Mouse (Mus musculus) cerebellum, adult 11 months (tissue): Measurements from ENCODE around the gene Sclt1.
A peak's percentile ranks its signal among the peaks of the same experiment; 100 is the strongest.
"Not testable (repeated sequence)": the region's sequence is repeated elsewhere in the genome, so short reads cannot be mapped to it uniquely, and the experiment has no call there.

Experiments
- DNase-seq: peaks from one replicate; pipeline ENCODE4 v3.0.0; 2022

The Sclt1 gene

DNA sequence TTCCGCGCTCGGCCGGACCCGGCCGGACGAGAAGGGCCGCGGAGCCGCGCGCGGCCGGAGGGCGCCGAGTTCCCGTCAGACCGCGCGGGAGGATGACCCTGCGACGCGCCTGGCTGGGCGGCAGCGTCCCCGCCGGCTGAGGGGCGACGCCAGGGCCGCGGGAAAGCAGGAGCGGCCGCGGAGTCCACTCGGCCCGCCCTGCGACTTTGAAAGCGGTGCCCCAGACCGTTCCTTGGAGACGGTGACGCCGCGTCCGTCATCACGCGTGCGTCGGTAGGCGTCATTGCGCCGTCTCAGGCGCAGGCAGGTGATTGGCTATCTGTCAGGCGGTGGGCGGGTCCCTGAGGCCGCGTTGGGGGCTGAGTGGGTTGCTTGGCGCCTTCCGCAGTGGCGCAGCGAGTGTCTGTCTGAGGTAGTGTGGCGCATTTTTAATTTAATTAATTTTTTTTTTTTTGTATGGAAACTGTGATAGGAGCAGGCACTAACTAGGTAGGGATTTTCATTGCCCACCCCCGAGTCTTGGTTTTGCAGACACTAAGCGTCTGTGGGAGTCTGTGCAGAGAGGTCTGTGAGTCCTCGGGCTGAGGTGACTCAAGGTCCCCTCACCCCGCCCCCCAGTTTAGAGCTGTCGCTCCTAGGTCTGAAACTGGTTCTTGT lies at the start of gene Sclt1, which contains the start of gene D3Ertd751e:
Sclt1 (minus strand) TSS at position 237 of the 657 bp plus-strand sequence.
D3Ertd751e (plus strand) TSS at position 334 of the 657 bp plus-strand sequence.
- peak; percentile 97 for DNase-seq

DNA sequence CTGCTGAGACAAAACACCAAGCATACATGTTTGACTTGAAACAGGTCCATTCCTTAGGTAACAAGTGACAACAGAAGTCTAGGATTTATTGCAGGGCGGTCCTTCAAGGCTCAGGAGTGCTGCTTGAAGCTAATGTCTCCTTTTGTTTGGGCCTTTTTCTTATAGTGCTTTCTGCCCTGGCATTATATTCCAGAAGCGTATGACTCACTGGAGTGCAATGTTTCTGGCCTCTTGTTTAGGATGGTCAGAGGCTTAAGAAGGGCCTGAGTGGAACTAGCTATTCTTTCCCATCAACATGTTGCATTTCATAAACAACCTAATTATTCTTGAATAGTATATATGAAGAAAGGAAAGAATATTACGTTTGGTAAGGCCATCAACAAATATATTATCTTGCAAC lies 19.8 kb upstream of the Sclt1 start:
- no peak for DNase-seq

DNA sequence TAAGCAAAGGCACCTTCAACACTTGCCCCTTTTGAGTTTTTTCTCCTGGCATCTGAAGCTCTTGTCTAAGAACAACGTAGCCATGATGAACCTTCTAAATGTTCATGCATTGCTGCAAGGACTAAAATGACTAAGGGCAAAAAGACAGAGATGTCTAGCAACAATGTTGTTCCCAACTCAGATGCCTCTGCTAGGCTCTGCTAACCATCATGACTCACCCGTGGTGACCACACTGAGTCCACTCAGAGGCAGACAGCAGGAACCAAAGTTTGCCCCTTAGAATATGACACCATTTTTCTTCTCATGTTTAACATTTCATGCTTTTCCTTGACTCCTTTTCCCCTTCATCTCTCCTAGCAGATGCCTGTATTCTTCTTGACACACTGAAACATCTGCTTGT lies 12.2 kb upstream of the Sclt1 start:
- DNase-seq: no peak

- DNase-seq: peak; percentile 12
Measured at GRCm38 (mm10) chr3:41743436-41743835, 1.1 kb upstream of the Sclt1 start.

DNA sequence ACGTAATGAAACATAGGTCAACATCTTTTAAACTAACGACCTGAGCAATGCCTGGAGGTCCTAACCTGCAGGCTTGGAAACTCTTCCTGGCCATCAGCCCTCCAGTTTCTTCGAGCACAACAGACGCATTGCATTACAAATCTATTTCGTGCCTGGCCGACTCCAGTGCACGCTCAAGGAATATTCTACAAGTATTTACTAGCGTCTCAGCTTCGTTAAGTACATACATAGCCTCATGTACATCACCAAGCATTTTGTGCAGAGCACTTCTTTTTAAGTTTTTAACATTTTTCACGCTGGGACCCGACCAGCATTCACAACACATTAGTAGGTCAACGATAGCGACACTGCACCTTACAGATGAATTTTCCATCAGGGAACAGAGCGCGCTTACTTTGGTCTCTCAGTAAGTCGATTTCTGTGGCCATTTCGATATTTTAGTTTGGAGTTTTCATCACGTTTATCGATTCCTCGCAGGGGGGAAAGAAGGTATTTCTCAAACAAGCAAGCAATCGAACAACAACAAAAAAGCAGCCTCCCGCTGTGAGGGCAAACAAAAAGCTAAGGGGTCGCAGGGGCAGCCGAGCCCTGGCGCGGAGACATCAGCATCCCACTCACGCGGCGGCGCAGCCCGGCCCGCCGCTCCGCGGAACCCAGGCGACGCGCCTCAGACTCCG lies 575 bp downstream of the Sclt1 start:
- DNase-seq: no peak

GRCm38 (mm10) chr3:41695681-41696080 lies 46.6 kb downstream of the Sclt1 start:
- no peak for DNase-seq

- no peak for DNase-seq
Measured at GRCm38 (mm10) chr3:41692440-41693142, 49.7 kb downstream of the Sclt1 start.

DNA sequence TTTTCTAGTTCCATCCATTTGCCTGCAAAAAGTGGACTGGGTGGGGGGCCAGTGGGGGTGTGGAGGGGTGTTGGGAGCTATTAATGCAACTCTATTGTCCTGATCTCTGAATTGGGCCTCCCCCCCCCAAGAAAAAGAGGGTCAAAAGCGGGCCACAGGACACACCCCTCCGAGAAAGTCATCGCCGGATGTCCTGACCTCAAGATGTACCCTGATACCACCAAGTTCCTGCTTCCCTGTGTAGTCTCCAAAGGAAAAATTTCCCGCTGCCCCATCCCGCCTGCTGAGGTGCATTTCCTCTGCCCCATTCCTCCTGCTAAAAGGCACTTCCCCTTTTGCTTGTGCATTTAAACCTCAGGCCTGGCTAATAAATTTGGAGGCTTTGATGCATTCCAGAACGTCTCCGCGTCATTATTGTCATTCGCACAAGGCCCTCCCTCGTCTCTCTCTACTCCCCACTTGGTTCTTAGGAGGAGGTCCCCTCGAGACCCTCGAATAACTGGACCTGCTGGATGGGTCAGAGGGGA lies 52.1 kb downstream of the Sclt1 start:
- not testable (repeated sequence) for DNase-seq

- no peak for DNase-seq
Measured at GRCm38 (mm10) chr3:41686396-41686795, 55.9 kb downstream of the Sclt1 start.

- no peak for DNase-seq
Measured at GRCm38 (mm10) chr3:41682084-41682483, 60.2 kb downstream of the Sclt1 start.

DNA sequence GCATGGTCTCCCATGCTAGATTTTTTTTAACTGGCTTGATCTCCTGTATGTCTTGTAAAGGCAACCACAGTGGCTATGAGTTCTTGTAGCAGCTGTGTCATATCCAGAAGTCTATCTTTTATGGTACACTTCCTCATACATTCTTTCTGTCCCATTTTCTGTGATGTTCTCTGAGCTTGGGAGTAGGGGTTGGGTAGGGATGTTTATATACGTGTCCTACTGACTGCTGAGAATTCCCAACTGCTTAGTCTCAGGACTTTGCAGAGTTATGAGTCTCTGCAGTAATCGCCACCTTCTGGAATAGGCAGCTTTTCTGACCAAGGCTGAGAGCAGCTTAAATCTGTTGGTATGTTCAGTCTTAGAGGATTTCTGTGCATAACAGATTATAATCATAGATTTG lies 65.7 kb downstream of the Sclt1 start:
- no peak for DNase-seq

- DNase-seq: no peak
Measured at GRCm38 (mm10) chr3:41674778-41675177, 67.5 kb downstream of the Sclt1 start.

- DNase-seq: no peak
Measured at GRCm38 (mm10) chr3:41655642-41656041, 86.7 kb downstream of the Sclt1 start.

GRCm38 (mm10) chr3:41620971-41621370 lies 121.3 kb downstream of the Sclt1 start:
- DNase-seq: no peak

GRCm38 (mm10) chr3:41618488-41618887 lies 123.8 kb downstream of the Sclt1 start:
- DNase-seq: no peak

DNA sequence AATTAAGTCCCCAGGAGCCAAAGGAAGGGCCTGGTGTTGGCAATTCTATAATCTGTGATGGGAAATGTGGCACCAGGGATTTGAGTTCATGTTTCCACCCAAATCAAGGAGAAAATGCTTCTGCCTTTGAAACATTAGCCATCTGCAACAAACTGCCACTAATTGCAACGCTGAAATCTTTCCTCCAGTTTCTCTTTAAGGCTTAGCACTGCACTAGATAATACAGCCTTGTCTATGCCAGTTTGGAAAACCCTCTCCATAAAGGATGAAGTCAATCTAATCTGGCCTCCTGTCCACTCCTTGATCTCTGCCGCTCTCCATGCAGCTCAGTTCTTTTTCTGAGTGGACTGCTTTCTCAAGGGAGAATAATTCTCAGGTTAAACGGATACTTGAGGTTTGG lies 124.3 kb downstream of the Sclt1 start:
- no peak for DNase-seq

DNA sequence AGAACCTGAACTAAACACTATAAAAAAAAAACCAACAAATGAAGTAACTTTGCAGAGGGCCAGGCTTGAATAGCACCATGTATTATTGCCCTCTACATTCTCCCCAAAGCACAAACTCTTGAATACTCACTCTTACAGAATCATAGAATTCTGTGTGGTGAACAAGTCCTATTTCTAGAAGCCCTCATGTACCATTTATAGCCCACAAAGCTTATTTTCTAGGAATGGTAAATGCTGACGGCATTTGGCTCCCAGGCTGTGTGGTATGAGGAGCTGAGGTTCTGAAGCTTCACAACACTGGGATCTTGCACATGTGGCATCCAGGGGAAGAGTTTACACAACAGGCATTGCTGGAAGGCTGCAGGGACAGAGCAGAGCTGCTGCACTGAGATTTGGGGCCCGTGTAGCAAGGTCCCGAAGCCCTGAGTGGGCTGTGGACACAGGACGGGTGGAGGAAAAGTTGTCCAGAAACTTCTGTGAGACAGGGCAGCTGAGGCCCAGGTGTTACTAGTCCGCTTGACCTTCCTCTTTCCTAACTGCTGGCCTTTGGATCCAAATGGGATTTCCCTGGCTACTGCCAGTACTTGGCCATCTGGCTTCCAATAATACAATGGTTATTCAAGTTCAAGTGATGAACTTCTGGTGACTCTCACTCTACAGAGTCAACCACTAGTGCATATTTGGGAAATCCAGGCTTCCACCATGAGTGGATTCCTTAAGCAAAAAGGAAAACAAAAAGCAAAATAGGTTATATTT lies 127.9 kb downstream of the Sclt1 start:
- no peak for DNase-seq

GRCm38 (mm10) chr3:41613706-41614105 lies 128.6 kb downstream of the Sclt1 start:
- peak; percentile 38 for DNase-seq

DNA sequence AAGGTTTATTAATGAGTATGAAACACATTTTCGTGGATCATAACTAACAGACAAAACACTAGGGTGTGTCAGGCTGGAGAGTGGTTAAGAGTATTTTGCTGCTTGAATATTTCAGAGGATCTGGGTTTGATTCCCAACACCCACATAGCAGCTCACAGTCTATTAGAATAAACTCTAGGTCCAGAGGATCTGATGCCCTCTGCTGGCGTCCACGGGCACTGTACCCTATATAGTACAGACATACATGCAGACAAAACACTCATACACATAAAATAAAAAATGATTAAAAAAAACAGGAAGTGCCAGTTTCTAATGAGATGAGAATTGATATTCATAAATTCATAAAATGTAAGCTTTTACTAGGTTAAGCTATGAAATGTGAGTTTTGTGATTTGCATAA lies 130.1 kb downstream of the Sclt1 start:
- DNase-seq: no peak

DNA sequence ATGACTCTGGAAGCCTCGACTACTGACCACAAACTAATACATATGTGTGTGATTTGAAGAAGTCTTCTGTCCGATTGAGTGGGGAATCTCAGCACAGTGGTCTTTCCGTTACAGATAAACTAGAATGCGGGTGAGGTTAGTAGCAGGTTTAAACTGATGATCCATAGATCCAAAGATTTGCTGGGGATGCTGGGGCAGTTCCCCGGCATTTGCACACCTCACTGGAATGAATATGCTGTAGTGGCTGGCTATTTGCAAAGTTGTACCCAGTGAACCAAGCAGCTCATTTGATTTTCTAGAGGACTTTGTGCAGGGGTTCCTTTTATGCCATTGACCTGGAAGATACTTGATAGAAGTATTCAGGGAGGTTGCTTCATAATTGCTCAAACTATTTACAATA lies 133.2 kb downstream of the Sclt1 start:
- DNase-seq: no peak

DNA sequence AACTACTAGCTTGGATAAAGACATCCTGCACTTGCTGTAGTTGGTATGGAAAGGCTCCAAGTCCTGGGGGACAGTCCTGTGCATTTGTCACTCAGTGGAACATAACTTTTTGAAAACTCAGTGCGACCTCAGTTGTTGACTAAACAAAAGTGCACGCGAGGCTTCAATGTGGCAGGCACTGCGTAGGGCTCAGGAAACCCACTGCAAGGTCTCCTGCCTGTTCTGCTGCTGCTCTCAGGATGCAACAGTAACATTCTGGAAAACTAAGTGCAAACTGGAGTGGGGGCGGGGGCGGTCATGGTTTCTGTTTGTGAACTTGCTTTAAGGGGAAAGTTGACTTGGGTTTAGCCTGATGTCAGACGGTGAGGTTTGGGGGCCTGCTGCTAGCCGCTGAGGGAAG lies 134.8 kb downstream of the Sclt1 start:
- DNase-seq: no peak

GRCm38 (mm10) chr3:41607050-41607449 lies 135.3 kb downstream of the Sclt1 start:
- no peak for DNase-seq

GRCm38 (mm10) chr3:41606330-41606664 lies 136.0 kb downstream of the Sclt1 start:
- DNase-seq: no peak
